Mouse (Mus musculus) cerebellum, postnatal 4 days (tissue): ENCODE data around the gene Tppp3.

Source experiments
- DNase-seq, 2 experiments: peaks; one replicate each; pipeline ENCODE4 v3.0.0; 2022; ENCODE audit warnings: low spot score in 2 of 2, mixed read lengths in 1 of 2

Tppp3 gene

GRCm38 (mm10) chr8:105471314-105472015, at the start of gene Tppp3:
Gene Tppp3 (minus strand): TSS chr8:105471526.
- peak; percentile 74 to 86 for DNase-seq

- DNase-seq, result no peak
Measured at GRCm38 (mm10) chr8:105521061-105521460, 49.7 kb upstream of the Tppp3 start.

GRCm38 (mm10) chr8:105520521-105520920, 49.2 kb upstream of the Tppp3 start:
- DNase-seq, result no peak

DNA sequence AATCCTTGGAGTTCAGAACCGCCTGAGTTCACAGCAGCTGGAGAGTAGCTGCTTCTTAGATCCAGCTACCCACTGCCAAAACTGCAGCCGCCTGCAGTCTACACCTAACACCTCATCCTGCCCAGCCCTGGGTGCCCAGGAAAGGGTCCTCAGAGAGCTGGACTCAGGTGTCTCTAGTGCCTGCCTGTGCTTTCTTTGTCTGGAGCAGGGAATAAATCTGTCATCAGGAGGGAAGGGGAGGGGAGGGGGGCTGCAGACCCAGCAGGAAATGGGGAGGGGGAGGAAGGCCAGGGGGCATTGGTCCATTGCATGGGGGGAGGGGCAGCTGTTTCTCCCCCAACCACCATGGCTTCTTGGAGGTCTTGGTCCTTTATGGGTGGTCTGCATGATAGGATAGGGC, 48.3 kb upstream of the Tppp3 start:
- DNase-seq, result no peak

DNA sequence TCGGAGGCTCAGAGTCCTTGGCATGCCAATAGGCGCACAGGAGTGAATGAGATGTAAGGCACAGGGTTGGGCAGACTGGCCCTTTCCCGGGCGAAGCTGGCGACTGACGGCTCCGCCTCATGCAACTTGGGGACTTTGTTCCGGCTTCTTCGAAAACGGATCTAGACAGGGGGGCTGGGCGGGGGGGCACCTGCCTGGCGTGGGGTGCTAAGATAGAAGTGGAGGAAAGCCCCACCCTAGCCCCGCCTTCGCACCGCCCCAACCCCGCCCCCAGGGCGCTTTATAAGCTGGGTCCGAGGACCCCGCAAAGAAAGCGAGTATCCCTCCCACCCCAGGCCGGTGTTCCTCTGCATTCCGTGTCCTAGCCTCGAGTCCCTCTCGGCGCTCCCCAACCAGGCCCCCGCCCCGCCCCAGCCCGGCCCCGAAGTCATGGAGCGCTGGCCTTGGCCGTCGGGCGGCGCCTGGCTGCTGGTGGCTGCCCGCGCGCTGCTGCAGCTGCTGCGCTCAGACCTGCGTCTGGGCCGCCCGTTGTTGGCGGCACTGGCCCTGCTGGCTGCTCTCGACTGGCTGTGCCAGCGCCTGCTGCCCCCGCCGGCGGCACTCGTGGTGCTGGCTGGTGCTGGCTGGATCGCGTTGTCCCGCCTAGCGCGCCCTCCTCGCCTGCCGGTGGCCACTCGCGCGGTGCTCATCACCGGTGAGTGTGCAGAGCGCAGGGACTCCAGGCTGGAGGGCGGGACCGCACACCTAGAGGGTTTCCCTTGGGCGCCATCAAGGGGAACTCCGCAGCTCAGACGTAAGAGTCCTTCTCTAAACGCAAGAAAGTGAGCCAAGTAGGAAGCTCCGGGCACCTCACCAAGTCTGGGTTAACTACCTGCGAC, 47.3 kb upstream of the Tppp3 start, which contains the start of gene Hsd11b2:
TSS of gene Hsd11b2 (plus strand) at position 320 of the 878 bp plus-strand sequence.
- DNase-seq, result peak in 1 of 2 experiments; percentile 62

DNA sequence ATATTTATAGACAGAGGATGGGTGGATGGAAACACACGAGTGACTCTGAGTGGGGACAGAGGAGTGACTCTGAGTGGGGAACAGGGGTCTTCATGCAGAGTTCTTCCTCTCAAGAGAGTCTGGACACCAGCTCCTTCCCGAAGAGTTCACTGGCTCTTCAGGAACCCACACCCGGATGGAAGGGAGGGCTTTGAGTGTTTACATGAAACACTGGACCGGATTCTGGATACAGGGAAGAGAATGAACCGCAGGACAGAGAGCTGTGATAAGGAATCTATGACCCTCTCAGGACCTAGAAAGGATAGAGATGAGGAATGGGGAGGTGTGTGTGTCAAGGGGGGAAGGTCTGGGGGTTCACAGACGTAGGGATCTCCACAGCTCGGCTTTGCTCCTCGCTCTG, 46.0 kb upstream of the Tppp3 start:
- DNase-seq, result no peak

- DNase-seq, result peak; percentile 73 to 82
Measured at GRCm38 (mm10) chr8:105516018-105516645, 44.8 kb upstream of the Tppp3 start.

DNA sequence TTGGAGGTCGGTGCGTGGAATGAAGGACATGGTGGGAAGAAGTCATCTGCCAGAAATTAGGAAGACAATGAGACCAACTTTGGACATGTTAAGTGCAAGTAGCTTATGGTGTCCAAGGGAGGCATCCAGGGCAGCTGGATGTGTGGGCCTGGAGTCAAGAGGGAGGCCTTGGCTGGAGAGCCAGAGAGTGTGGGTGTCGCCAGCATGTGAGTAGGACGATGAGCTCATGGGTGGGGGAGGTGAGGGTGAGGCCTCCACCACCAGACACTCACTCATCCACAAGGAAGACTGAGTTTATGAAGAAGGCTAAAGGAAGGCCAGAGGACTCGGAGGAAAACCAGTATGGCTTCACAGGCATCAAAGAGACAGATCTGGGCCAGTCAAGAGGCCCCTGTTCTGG, 43.3 kb upstream of the Tppp3 start:
- DNase-seq, result no peak

DNA sequence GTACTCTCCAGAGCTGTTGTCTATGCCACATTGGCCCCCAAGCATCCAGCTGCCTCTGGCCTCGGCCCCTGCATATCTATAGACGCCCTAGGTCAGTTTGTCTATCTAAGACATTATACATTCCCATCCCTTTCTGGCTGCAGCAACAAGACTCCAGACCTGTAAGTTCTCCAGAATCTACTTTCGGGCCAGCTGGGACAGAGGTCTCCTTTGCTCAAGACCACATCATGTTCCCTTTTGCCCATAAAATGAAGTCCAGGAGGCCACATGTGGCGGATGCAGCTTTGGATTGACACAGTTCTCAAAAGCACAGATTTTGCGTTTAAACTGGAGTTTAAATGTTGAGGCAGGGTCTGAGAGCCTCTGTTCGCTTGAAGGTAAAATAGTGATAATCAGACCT, 42.9 kb upstream of the Tppp3 start:
- no peak for DNase-seq

DNA sequence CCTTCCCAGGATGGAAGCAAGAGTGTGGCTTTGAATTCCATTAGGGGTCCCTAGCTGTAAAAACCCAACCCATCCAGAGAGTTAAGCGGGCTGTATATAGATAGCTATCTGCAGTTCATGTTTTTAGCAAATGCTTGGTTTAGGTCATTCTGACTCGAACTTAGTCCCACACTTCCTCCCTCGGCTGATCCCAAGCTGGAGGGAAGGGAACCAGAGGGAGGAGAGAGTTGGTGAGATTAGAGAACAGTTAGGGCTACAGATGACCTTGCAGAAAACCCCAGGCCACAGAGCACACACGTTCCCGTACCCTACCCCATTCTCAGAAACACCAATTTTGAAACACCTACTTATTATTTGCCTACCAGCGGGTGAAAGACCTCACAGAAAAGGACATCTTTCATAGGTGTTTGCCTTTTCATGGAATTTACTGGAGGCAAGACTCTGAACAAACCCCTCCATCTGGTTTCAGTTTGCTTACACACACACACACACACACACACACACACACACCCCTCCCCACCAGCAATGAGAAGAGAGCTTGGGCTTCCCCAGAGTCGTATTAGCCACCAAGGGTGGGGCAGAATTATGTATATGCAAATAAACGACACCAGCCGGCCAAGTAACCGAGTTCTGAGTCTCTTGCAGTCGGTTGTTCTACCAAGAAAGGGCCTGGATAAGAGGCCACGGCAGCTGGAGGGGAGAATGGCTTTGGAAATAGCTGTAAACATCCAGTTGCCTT, 38.8 kb upstream of the Tppp3 start:
- DNase-seq, result no peak

DNA sequence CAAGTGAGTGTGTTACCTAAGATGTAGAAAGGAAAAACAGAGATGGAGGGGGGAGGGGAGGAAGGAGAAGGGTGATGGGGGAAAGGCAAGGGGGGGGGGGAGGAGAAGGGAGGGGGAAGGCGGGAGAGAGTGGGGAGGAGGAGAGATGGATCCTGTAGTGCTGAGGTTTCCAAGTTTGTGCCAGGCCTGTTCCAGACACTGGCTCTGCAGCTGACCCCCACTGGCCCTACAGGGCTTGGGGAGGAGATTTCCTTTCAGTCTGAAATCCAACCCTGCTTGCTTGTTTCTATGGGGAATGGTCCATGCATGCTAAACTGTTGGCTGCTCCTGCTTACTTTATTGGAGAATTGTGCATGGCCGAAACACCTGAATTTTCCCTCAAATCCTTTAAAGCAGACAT, 37.4 kb upstream of the Tppp3 start:
- no peak for DNase-seq

- DNase-seq, result no peak
Measured at GRCm38 (mm10) chr8:105506977-105507376, 35.7 kb upstream of the Tppp3 start.

DNA sequence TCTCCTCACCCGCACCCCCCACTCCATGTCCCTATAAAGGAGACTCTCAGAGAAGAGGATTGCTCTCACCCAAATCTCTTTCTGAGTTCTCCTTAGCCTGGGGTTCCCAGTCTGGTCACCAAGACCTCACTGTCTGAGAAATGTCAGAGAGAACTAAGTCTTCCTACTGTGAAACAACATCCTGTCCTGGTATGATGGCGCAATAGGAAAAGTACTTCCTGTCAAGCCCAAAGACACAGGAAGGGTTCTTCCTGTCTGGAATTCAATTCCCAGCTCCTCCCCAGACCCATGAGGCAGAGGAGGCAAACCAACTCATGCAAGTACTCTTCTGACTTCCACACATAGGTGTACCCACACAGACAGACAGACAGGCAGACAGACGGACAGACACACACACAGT, 33.3 kb upstream of the Tppp3 start:
- no peak for DNase-seq

DNA sequence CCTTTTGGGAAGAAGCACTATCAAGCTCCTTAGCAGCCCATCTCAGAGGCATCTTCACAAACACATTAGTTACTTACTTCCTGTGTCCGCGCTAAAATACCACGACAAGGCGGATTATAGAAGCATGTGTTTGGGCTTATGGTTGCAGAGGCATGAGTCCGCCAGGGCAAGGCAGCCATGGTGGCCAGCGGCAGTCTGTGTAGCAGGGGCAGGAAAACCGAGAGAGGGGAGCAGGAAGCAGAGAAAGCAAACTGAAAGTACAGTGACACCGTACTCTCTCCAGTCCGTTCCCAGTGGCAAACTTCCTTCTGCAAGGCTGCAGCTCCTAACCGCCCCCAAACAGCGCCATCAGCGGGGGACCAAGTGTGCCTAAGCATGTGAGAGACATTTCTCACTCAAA, 28.5 kb upstream of the Tppp3 start:
- DNase-seq, result no peak

DNA sequence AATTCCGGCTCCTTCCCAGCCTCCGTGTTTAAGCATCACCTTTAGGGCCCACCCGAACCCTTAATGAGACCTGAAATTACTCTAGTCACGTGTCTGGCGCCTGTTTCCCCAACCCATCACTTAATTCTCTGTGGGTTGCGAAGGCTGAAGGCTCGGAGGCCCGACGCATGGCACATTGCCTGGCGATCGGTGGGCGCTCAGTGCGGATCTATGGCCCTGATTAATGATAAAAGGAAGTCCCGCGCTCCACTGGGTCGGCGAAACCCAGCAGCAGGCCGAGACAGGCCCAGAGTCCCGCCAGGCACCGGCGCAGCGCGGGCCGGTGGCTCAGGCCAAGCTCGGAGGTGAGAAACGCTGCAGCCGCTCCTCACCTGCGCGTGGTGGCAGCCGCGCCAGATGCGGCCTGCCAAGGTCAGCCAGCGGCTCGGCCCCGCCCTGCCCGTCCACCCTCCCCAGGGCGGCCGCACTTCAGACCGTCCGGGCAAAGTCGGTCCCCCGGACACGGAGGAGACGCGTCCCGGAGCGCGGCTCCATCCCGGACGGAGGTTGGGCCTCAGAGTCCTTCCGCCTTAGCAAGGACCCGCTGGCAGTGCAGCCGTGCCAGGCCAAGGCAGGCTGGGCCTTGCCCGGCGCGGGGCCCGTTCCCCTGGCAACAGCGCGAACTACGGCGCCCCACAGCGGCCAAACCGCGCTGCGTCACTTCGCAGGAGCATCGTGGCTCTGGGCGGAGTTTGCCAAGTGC, 25.3 kb upstream of the Tppp3 start, which contains the start of gene Zdhhc1:
TSS of gene Zdhhc1 (minus strand) at position 464 of the 742 bp plus-strand sequence.
- DNase-seq, result peak; percentile 89 to 96

- DNase-seq, result no peak
Measured at GRCm38 (mm10) chr8:105495350-105496302, 24.3 kb upstream of the Tppp3 start.

DNA sequence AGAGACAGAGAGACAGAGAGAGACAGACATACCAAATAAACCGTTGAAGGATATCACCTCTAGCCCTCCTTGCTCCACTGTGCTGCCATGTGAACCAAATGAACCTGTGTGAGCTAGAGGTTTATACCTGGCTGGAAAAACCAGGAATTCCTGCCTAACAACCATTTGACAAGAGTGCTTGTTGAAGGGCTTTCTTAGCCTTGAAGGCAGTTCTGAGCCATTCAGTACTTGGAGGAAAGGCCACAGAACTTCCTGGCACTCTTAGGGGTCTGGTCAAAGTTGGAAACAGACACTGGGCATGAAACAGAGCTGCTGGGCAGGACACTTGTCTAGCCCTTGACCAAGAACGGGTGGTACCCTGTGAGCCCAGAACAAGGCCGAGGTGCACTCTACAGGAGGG, 23.2 kb upstream of the Tppp3 start:
- DNase-seq, result no peak

- DNase-seq, result no peak
Measured at GRCm38 (mm10) chr8:105493495-105493894, 22.2 kb upstream of the Tppp3 start.

DNA sequence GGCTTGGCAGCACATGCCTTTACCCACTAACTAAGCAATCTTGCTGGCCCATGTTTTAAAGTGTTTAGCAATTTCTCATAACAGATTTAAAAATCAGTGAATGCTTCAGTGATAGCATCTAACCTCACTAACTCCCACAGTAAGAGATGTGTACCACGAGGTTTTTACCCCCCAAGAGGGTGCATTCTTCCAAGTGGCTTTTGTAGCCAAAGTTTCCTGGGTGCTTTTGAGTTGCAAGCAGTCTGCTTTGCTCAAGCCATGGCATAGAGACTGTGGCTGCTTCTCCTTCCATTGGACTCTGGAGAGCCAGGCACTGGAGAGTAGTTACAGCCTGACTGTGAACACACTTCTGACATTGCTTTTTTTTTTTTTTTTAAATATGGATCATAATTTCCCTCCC, 18.0 kb upstream of the Tppp3 start:
- DNase-seq, result no peak

DNA sequence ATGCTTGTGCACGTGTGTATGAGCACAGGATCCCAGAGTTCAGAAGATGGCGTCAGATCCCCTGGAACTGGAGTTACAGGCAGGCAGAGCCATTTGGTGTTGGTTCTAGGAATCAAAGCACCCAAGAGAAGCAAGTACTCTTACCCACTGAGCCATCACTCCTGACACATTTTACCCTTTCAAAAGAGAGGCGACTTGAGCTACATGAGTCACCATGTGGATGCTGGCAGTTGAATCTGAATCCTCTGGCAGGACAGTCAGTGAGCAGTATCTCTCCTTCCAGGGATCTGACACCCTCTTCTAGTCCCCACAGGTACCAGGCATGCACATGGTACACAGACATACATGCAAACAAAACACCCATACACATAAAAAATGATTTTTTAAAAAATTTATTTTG, 16.8 kb upstream of the Tppp3 start:
- no peak for DNase-seq
